Mouse (Mus musculus) kidney, postnatal 25 days (tissue): ENCODE measurements around the gene Tpst2.
"Not testable (repeated sequence)": the region's sequence is repeated elsewhere in the genome, so short reads cannot be mapped to it uniquely, and the experiment has no call there.

Source experiments
- DNase-seq, 2 experiments: peaks; one replicate each; pipeline ENCODE4 v3.0.0; 2021; ENCODE audit warnings: mixed read lengths in 2 of 2

The Tpst2 gene

GRCm38 (mm10) chr5:112299399-112299798, 22.9 kb downstream of the Tpst2 start:
- DNase-seq = no peak

GRCm38 (mm10) chr5:112300112-112300511, 23.6 kb downstream of the Tpst2 start:
- DNase-seq = no peak

GRCm38 (mm10) chr5:112300721-112301308, 24.3 kb downstream of the Tpst2 start:
- no peak for DNase-seq

- DNase-seq = no peak
Measured at GRCm38 (mm10) chr5:112301694-112302093, 25.2 kb downstream of the Tpst2 start.

- no peak for DNase-seq
Measured at GRCm38 (mm10) chr5:112302310-112302709, 25.8 kb downstream of the Tpst2 start.

GRCm38 (mm10) chr5:112305842-112306241, 29.4 kb downstream of the Tpst2 start:
- DNase-seq = no peak

- DNase-seq = no peak
Measured at GRCm38 (mm10) chr5:112313222-112313885, 36.9 kb downstream of the Tpst2 start.

- DNase-seq = peak in 1 of 2 experiments; percentile 24
Measured at GRCm38 (mm10) chr5:112316468-112316867, 40.0 kb downstream of the Tpst2 start.

GRCm38 (mm10) chr5:112317328-112317727, 40.8 kb downstream of the Tpst2 start:
- DNase-seq = peak; percentile 59 to 83

GRCm38 (mm10) chr5:112319343-112319742, 42.9 kb downstream of the Tpst2 start:
- DNase-seq = not testable (repeated sequence)

GRCm38 (mm10) chr5:112320379-112320778, 43.9 kb downstream of the Tpst2 start:
- no peak for DNase-seq

- no peak for DNase-seq
Measured at GRCm38 (mm10) chr5:112320936-112321335, 44.4 kb downstream of the Tpst2 start.

- DNase-seq = no peak
Measured at GRCm38 (mm10) chr5:112321376-112321775, 44.9 kb downstream of the Tpst2 start.

- no peak for DNase-seq
Measured at GRCm38 (mm10) chr5:112323246-112323645, 46.8 kb downstream of the Tpst2 start.

GRCm38 (mm10) chr5:112324637-112325545, 48.4 kb downstream of the Tpst2 start:
- DNase-seq = peak; percentile 41 to 77

GRCm38 (mm10) chr5:112325546-112326445, 49.3 kb downstream of the Tpst2 start, which contains the start of gene Tfip11:
Tfip11 (plus strand) TSS chr5:112326358.
- DNase-seq = peak; percentile 97 to 98

- DNase-seq = no peak
Measured at GRCm38 (mm10) chr5:112326446-112327009, 50.0 kb downstream of the Tpst2 start.

GRCm38 (mm10) chr5:112327854-112328253, 51.4 kb downstream of the Tpst2 start:
- no peak for DNase-seq

GRCm38 (mm10) chr5:112329805-112330564, 53.5 kb downstream of the Tpst2 start:
- DNase-seq = no peak

GRCm38 (mm10) chr5:112335473-112335872, 59.0 kb downstream of the Tpst2 start:
- DNase-seq = peak; percentile 68 to 71

- DNase-seq = no peak
Measured at GRCm38 (mm10) chr5:112337004-112337403, 60.5 kb downstream of the Tpst2 start.
